Mouse (Mus musculus): ENCODE data around the gene Cnnm3.

Cnnm3 gene

GRCm38 (mm10) chr1:36575347-36575746 is 63.7 kb downstream of the Cnnm3 start:
- DNase-seq (ENCODE audit: low read depth, low spot score), result no peak

GRCm38 (mm10) chr1:36576991-36577675 is 65.5 kb downstream of the Cnnm3 start:
- no peak for DNase-seq (ENCODE audit: low read depth, low spot score)
